Mouse (Mus musculus) megakaryocyte, embryonic 14.5 days (primary cell): ENCODE data around the gene Enox1. TPM values are rescaled to one million over a fixed set of nuclear protein-coding genes. Genes with fewer than 3 reads are reported as not detected.

Experiments used
- H3K27me3 ChIP-seq: replicated peaks from 2 replicates; pipeline ENCODE3; 2012; ENCODE audit warnings: inconsistent platforms
- H3K36me3 ChIP-seq: replicated peaks from 2 replicates; pipeline ENCODE3; 2012; ENCODE audit warnings: low read length, inconsistent platforms, mixed read lengths
- H3K4me1 ChIP-seq: 2 replicates; pipeline ENCODE4 v1.6.1; 2012; ENCODE audit warnings: inconsistent platforms
- H3K4me3 ChIP-seq: replicated peaks from 2 replicates; pipeline ENCODE3; 2012; ENCODE audit warnings: moderate library complexity, mild to moderate bottlenecking, inconsistent platforms
- H3K9me3 ChIP-seq: 2 replicates; pipeline ENCODE4 v1.6.1; 2012; ENCODE audit warnings: inconsistent platforms
- FLI1 ChIP-seq: IDR thresholded peaks from 2 replicates; pipeline ENCODE4 v1.6.1; 2012; ENCODE audit warnings: low read length, inconsistent platforms, mixed read lengths
- GATA1 ChIP-seq: IDR thresholded peaks from 3 replicates; pipeline ENCODE4 v1.6.1; 2012; ENCODE audit warnings: mixed read lengths, low read length, inconsistent platforms, borderline replicate concordance
- polyA plus RNA-seq: library from polyadenylated mRNA; stranded (reverse); fragments of >175 nt; gene quantifications from 2 replicates; pipeline ENCODE4 v1.2.3, GENCODE M21; 2012; ENCODE audit warnings: low replicate concordance; ENCODE audit not compliant: insufficient read depth

The Enox1 gene
- polyA plus RNA-seq, 1 experiment = 0.13 TPM

- no peak overlapping the region for H3K4me3 ChIP-seq
- TF ChIP-seq GATA1 = no peak
- no peak for TF ChIP-seq FLI1
- peaks cover 33% of the 10 kb centered on the region for H3K9me3 ChIP-seq
- peaks cover 6% of the 10 kb centered on the region for H3K27me3 ChIP-seq
- peaks cover 12% of the 10 kb centered on the region for H3K4me1 ChIP-seq
- H3K36me3 ChIP-seq = no peaks in the 10 kb centered on the region
Observed at GRCm38 (mm10) chr14:77600773-77601172, 444.2 kb downstream of the Enox1 start.

DNA sequence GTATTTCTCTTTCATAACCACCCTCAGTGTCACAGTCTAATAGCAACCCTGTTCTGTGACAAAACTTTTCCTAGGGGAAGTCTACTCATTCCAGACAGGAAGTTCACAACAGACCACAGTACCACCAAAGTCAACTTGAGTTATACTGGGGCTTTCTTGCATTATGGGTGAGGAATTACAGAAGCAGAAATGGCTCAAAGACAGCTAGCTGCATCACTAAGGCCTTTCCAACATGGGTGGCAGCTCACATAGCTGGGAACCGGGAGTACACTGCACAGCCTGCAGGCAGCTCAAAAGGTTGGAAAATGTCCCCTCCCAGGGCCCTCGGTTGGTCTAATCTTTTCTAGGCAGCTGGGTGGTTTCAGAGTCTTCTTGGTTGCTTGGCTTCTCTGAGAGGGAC is 444.9 kb downstream of the Enox1 start:
- TF ChIP-seq FLI1 (no peak), GATA1 (no peak)
- Histone ChIP-seq H3K4me1 (peaks cover 12% of the 10 kb centered on the region), H3K9me3 (peaks cover 29% of the 10 kb centered on the region), H3K36me3 (no peaks in the 10 kb centered on the region), H3K4me3 (no peak overlapping the region), H3K27me3 (peaks cover 6% of the 10 kb centered on the region)

DNA sequence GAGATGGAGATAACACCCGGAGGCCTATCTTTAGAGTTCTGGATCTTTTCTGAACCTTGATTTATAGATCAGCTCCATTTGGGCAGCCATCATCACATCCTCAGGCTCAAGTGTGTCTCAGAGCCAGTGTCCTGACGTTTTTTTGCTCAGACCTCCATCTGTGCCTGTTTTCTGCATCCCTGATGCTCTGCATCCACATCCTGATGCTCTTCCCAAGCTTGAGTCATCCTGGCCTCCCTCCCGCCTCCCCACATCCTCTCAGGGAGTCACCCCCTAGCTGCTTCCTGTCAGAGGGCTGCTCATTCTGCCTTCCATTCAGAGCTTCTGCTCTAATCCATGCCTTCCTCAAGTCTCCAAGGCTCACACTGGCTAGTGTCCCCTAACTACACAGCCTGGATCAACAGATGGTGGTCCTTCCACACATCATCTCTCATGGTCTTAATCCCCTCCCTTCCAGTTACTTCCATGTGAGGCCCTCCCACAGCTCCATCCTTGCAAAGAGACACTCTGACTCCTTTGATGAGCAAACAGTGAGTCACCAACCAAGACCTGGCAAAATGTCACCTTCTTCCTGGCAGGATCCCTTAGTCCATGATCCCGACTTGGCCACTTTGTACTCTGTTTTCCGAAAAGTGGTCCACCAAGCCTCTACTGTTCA is 451.7 kb downstream of the Enox1 start:
- no peak overlapping the region for H3K4me3 ChIP-seq
- no peak for TF ChIP-seq GATA1
- no peak for TF ChIP-seq FLI1
- H3K4me1 ChIP-seq = no peaks in the 10 kb centered on the region
- H3K9me3 ChIP-seq = peaks cover 5% of the 10 kb centered on the region
- no peaks in the 10 kb centered on the region for H3K36me3 ChIP-seq
- H3K27me3 ChIP-seq = peaks cover 8% of the 10 kb centered on the region

DNA sequence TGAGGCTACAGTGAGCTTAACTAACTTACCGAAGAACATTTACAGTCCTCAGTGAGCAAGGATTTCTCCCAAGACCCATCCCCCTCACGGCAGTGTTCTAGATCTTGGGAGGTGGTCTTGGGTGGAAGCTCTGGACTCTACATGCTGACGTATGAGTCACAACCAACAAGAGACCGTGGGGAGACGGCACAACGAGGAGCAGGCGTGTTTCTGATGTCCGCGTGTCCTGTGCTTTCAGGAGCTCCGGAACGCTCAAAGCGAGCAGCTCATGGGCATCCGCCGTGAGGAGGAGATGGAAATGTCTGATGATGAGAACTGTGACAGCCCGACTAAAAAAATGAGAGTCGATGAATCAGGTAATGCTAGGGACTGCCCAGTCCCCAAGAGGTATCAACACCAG is 458.6 kb downstream of the Enox1 start:
- Histone ChIP-seq H3K27me3 (no peaks in the 10 kb centered on the region), H3K36me3 (no peaks in the 10 kb centered on the region), H3K9me3 (no peaks in the 10 kb centered on the region), H3K4me1 (peaks cover 37% of the 10 kb centered on the region), H3K4me3 (no peak overlapping the region)
- TF ChIP-seq FLI1 (no peak), GATA1 (no peak)

DNA sequence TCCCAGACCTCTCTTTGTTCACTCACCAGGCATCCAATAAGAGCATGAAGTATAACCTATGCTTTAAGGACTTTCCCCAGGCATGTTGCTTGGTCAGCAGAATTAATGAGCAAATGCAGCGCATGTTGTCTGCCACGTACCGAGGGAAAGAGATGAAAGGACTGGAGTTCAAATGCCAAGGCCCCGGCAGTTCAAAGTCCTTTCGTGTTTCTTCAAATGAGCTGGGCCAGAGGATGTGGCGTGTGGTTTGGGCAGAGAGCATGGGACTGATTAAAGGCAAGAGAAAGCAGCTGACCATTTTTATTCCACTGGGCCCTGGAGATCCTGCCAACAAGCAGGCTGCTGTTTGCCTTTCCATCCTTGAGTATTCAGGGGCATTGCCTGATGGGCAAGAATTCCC is 460.7 kb downstream of the Enox1 start:
- Histone ChIP-seq H3K4me1 (peaks cover 41% of the 10 kb centered on the region), H3K4me3 (no peak overlapping the region), H3K36me3 (no peaks in the 10 kb centered on the region), H3K9me3 (no peaks in the 10 kb centered on the region), H3K27me3 (no peaks in the 10 kb centered on the region)
- TF ChIP-seq FLI1 = no peak
- no peak for TF ChIP-seq GATA1

DNA sequence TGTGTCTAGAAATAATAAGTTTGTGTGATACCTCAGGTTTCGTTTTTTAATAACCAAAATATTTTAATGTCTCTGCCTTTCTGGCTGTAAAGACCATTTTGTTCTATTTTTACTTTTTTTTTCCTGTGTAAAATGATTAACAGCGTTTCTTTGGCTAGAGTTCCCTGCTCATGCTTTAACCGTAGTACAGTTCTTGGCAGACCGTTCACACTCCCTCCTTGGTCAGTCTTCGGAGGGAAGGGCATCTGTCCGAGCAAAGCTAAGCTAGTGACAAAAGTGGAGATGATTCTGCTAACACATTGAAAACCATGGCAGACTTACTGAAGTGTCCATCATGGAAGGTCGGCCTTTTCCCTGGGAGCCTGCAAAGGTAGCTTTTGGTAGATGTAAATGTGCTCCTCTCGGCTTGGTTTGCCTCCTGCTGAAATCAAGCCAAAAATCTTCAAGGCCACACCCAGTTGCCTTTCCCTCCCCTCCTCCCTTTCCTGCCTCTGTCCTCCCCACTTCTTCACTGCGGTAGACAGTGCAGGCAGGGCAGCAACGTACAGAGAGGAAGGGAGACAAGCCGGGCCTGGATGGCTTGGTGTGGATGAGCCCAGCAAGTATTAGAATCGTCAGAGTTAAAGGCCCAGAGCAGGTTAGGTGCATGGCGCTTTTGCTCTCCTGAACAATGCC is 461.7 kb downstream of the Enox1 start:
- TF ChIP-seq FLI1 (no peak), GATA1 (no peak)
- Histone ChIP-seq H3K4me3 (peak overlapping the region; percentile 44), H3K9me3 (no peaks in the 10 kb centered on the region), H3K27me3 (no peaks in the 10 kb centered on the region), H3K36me3 (no peaks in the 10 kb centered on the region), H3K4me1 (peaks cover 41% of the 10 kb centered on the region)

DNA sequence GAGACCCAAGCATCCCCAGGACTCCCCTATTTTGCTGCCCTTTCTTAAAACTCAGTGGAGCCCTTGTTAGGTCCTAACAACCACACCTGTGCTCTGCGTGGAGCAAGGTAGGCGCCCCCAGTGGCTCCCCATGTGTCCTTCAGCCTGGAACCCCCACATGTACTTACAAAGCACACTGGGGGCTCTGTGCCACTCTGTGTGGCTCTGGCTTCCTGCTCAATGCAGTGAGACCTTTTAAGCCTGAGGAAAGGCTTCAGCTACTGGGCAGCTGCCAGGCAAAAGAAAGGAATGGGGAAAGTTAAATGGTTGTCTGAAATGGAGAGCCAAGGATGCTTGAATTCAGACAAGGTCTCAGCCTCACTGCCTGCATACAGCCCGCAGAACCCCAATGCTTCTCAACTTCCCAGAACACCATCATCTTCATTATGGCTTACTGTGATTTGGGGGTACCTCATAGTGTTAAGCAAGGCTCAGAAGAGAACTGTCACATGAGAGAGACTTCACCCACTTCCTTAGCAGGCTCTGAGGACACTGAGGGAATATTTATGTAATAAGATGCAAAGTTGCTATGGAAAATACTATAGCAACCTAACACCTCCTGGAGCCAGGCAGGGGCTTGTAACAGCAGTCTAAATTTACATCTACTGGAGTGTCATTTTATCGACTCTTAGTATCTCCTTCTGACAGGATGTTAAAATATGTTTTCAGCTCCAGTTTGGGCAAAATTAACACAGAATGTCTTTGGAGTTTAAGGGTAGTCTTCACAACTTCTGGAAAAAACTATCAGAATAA is 465.1 kb downstream of the Enox1 start:
- no peaks in the 10 kb centered on the region for H3K36me3 ChIP-seq
- H3K9me3 ChIP-seq = 0 out of 2 replicates have a peak, but pooled peaks cover 5% of the 10 kb centered on the region
- H3K4me3 ChIP-seq = no peak overlapping the region
- TF ChIP-seq GATA1 (no peak), FLI1 (no peak)
- H3K27me3 ChIP-seq = no peaks in the 10 kb centered on the region
- H3K4me1 ChIP-seq = peaks cover 33% of the 10 kb centered on the region

GRCm38 (mm10) chr14:77626557-77627507 is 470.3 kb downstream of the Enox1 start:
- Histone ChIP-seq H3K36me3 (no peaks in the 10 kb centered on the region), H3K9me3 (0 out of 2 replicates have a peak, but pooled peaks cover 6% of the 10 kb centered on the region), H3K4me3 (no peak overlapping the region), H3K4me1 (no peaks in the 10 kb centered on the region), H3K27me3 (peaks cover 6% of the 10 kb centered on the region)
- TF ChIP-seq GATA1 (no peak), FLI1 (no peak)

- H3K36me3 ChIP-seq = no peaks in the 10 kb centered on the region
- H3K9me3 ChIP-seq = no peaks in the 10 kb centered on the region
- no peak for TF ChIP-seq FLI1
- H3K27me3 ChIP-seq = peaks cover 12% of the 10 kb centered on the region
- H3K4me3 ChIP-seq = no peak overlapping the region
- H3K4me1 ChIP-seq = peaks cover 3% of the 10 kb centered on the region; the same call in 1 of the 2 replicates
Observed at GRCm38 (mm10) chr14:77632466-77633171, 476.1 kb downstream of the Enox1 start.
